Mouse (Mus musculus): Measurements from ENCODE around the gene Prune1. TPM values are rescaled to one million over a fixed set of nuclear protein-coding genes. Genes with fewer than 3 reads are reported as not detected.
A peak's percentile ranks its signal among the peaks of the same experiment; 100 is the strongest.

The Prune1 gene
- total and polyA plus RNA-seq, 3 experiments = 8.4 to 9.1 (median 8.5) TPM

GRCm38 (mm10) chr3:95232771-95233170 is 49.1 kb downstream of the Prune1 start (continued):
- TF ChIP-seq HCFC1 (IDR thresholded peaks at IDR 0.05; ENCODE audit: low read depth, low read length) (no peak), SIN3A (IDR thresholded peaks at IDR 0.05; ENCODE audit: low read length) (peak; percentile 8; the same call in 1 of the 2 replicates), E2F4 (IDR thresholded peaks at IDR 0.05; ENCODE audit: insufficient replicate concordance, low read depth, low read length) (no peak), CHD2 (IDR thresholded peaks at IDR 0.05; ENCODE audit: low read length) (peak; percentile 68), EP300 (IDR thresholded peaks at IDR 0.05; ENCODE audit: low read length) (peak; percentile 93), ZMIZ1 (IDR thresholded peaks at IDR 0.05; ENCODE audit: low read depth, low read length) (no peak), TBP (conservative IDR thresholded peaks at IDR 0.05; ENCODE audit: low read depth, low read length) (no peak)

GRCm38 (mm10) chr3:95231298-95232221 is 50.3 kb downstream of the Prune1 start, which contains the start of gene Mllt11:
TSS of gene Mllt11 (minus strand) at chr3:95232171.
- dilution Hi-C loops (cut with MboI; ENCODE audit: extremely low pct_ligation_motif_present, extremely low pct_unique_long_range_greater_than_20kb, low sequenced_read_pairs) = no loop called here
- H3K4me2 ChIP-seq (ENCODE audit: insufficient read depth, low read depth, poor library complexity, severe bottlenecking) = peak within 1 kb of the TSS; percentile 79
- in situ Hi-C loops (cut with MboI; ENCODE audit: low pct_ligation_motif_present, low pct_unique_long_range_greater_than_20kb, low sequenced_read_pairs) = no loop called here
- DNase-seq (ENCODE audit: extremely low read depth) = peak; percentile 28
- peak within 1 kb of the TSS; percentile 45 to 76 (median 50) for H3K4me3 ChIP-seq (replicated peaks in 1 of 3; ENCODE audit: low read depth in 2 of 3, low read length in 2 of 3, poor library complexity in 1 of 3)
- peak within 1 kb of the TSS; percentile 95 for H3K9ac ChIP-seq (ENCODE audit: insufficient read depth, low read depth)
- H3K79me2 ChIP-seq (replicated peaks; ENCODE audit: control insufficient read depth, extremely low read depth, insufficient read depth, poor library complexity, severe bottlenecking) = peaks cover 51% of the 10 kb centered on the region
- peaks cover 18 to 46% of the 10 kb centered on the region in 2 experiments for H3K4me1 ChIP-seq (ENCODE audit: control insufficient read depth in 1 of 2, insufficient read depth in 2 of 2)
- no peaks in the 10 kb centered on the region for H3K27me3 ChIP-seq (replicated peaks)
- peaks cover 37 to 47% of the 10 kb centered on the region in 2 experiments for H3K36me3 ChIP-seq (replicated peaks in 1 of 2; ENCODE audit: control insufficient read depth in 1 of 2, insufficient read depth in 1 of 2, low read length in 1 of 2)
- TF ChIP-seq MYC (IDR thresholded peaks at IDR 0.05; ENCODE audit: low read depth, low read length) (0 out of 2 replicates have a peak, but pooled peaks have one; percentile 30), E2F4 (IDR thresholded peaks at IDR 0.05; ENCODE audit: insufficient replicate concordance, low read depth, low read length) (no peak), MEF2A (IDR thresholded peaks at IDR 0.05; ENCODE audit: borderline replicate concordance, low read depth, low read length) (0 out of 2 replicates have a peak, but pooled peaks have one; percentile 15)
- no peaks in the 10 kb centered on the region for H3K9me3 ChIP-seq (replicated peaks; ENCODE audit: low read length)
- peak within 1 kb of the TSS; percentile 97 for H3K27ac ChIP-seq (ENCODE audit: insufficient read depth, low read depth)

GRCm38 (mm10) chr3:95230495-95231297 is 51.2 kb downstream of the Prune1 start:
- H3K79me2 ChIP-seq (replicated peaks; ENCODE audit: control insufficient read depth, extremely low read depth, insufficient read depth, poor library complexity, severe bottlenecking) = peaks cover 59% of the 10 kb centered on the region
- DNase-seq (ENCODE audit: extremely low read depth) = peak; percentile 40

More at GRCm38 (mm10) chr3:95230495-95231297, 51.2 kb downstream of the Prune1 start:
- peak overlapping the region; percentile 97 for H3K27ac ChIP-seq (ENCODE audit: insufficient read depth, low read depth)
- in situ Hi-C loops (cut with MboI; ENCODE audit: low pct_ligation_motif_present, low pct_unique_long_range_greater_than_20kb, low sequenced_read_pairs) = no loop called here
- dilution Hi-C loops (cut with MboI; ENCODE audit: extremely low pct_ligation_motif_present, extremely low pct_unique_long_range_greater_than_20kb, low sequenced_read_pairs) = no loop called here
- no peaks in the 10 kb centered on the region for H3K27me3 ChIP-seq (replicated peaks)
- H3K9ac ChIP-seq (ENCODE audit: insufficient read depth, low read depth) = peak overlapping the region; percentile 95
- H3K9me3 ChIP-seq (replicated peaks; ENCODE audit: low read length) = no peaks in the 10 kb centered on the region
- TF ChIP-seq TBP (conservative IDR thresholded peaks at IDR 0.05; ENCODE audit: low read depth, low read length) = 0 out of 2 replicates have a peak, but pooled peaks have one; percentile 36
- 0 out of 2 replicates have a peak, but pooled peaks have one; percentile 8 for TF ChIP-seq NELFE (IDR thresholded peaks at IDR 0.05; ENCODE audit: low read depth, low read length)
- peak; percentile 62 for TF ChIP-seq EP300 (IDR thresholded peaks at IDR 0.05; ENCODE audit: low read length)
- peak; percentile 52; the same call in 1 of the 2 replicates for TF ChIP-seq ZNF384 (IDR thresholded peaks at IDR 0.05; ENCODE audit: low read depth, low read length)
- peak; percentile 19; the same call in 1 of the 2 replicates for TF ChIP-seq JUN (IDR thresholded peaks at IDR 0.05; ENCODE audit: insufficient read depth, low read depth, low read length)
- TF ChIP-seq USF1 (IDR thresholded peaks at IDR 0.05; ENCODE audit: low read depth, low read length) = no peak
- TF ChIP-seq USF2 (conservative IDR thresholded peaks at IDR 0.05; ENCODE audit: low read depth, low read length) = no peak
- TF ChIP-seq HCFC1 (IDR thresholded peaks at IDR 0.05; ENCODE audit: low read depth, low read length) = no peak
- peak; percentile 8; the same call in 1 of the 2 replicates for TF ChIP-seq MYC (IDR thresholded peaks at IDR 0.05; ENCODE audit: low read depth, low read length)
- TF ChIP-seq IRF4 (IDR thresholded peaks at IDR 0.05; ENCODE audit: low read depth, low read length) = peak; percentile 64
- peak overlapping the region; percentile 79 for H3K4me2 ChIP-seq (ENCODE audit: insufficient read depth, low read depth, poor library complexity, severe bottlenecking)
- peak overlapping the region; percentile 50 to 97 (median 76) for H3K4me3 ChIP-seq (replicated peaks in 1 of 3; ENCODE audit: low read depth in 2 of 3, low read length in 2 of 3, poor library complexity in 1 of 3)
- H3K4me1 ChIP-seq (ENCODE audit: control insufficient read depth in 1 of 2, insufficient read depth in 2 of 2) = peaks cover 18 to 51% of the 10 kb centered on the region in 2 experiments
- H3K36me3 ChIP-seq (replicated peaks in 1 of 2; ENCODE audit: control insufficient read depth in 1 of 2, insufficient read depth in 1 of 2, low read length in 1 of 2) = peaks cover 32 to 42% of the 10 kb centered on the region in 2 experiments
